Mouse (Mus musculus): ENCODE measurements around the gene Ccl26. TPM values are rescaled to one million over a fixed set of nuclear protein-coding genes. Genes with fewer than 3 reads are reported as not detected.

Ccl26 gene
- polyA plus RNA-seq, 1 experiment from 2014 or later, result not detected

GRCm38 (mm10) chr5:135513131-135513530 is 50.2 kb downstream of the Ccl26 start:
- Histone ChIP-seq H3K4me2 (no peak overlapping the region), H3K27me3 (no peaks in the 10 kb centered on the region), H3K4me3 (no peak overlapping the region), H3K9me3 (replicated peaks) (no peaks in the 10 kb centered on the region; the same call in 1 of the 2 replicates), H3K36me3 (peaks cover 11% of the 10 kb centered on the region; the same call in 1 of the 2 replicates), H3K4me1 (replicated peaks) (no peaks in the 10 kb centered on the region), H3K27ac (no peak overlapping the region), H3K9ac (no peak overlapping the region)
- ATAC-seq (replicated peaks; ENCODE audit: insufficient number of reproducible peaks, insufficient read depth, low FRiP score, low read depth), result no peak
- 61% methylated on average over 4 of the region's 4 CpGs for WGBS

DNA sequence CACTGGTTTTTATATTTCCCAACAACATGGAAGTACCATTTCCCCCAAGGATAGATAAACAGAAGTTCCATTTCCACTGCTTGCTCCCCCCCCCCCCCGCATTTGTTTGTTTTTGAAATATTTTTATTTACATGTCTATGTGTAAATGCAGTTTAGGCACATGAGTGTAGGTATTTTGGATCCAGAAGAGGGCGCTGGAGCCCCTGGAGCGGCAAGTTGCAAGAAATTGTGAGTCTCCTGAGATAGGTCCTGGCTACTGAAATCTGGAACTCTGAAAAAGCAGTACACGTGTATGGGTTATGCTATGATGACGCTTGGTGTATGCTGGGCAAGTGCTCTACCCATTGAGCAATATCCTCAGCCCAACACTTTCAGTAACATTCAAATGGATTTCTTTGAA is 52.3 kb downstream of the Ccl26 start:
- no peak for ATAC-seq (replicated peaks; ENCODE audit: insufficient number of reproducible peaks, insufficient read depth, low FRiP score, low read depth)
- 56% methylated on average over 5 of the region's 5 CpGs for WGBS
- Histone ChIP-seq H3K9me3 (replicated peaks) (no peaks in the 10 kb centered on the region; the same call in 1 of the 2 replicates), H3K27ac (no peak overlapping the region), H3K4me2 (no peak overlapping the region), H3K4me3 (no peak overlapping the region), H3K4me1 (replicated peaks) (0 out of 2 replicates have a peak, but pooled peaks cover 5% of the 10 kb centered on the region), H3K27me3 (no peaks in the 10 kb centered on the region), H3K9ac (no peak overlapping the region), H3K36me3 (peaks cover 7% of the 10 kb centered on the region; the same call in 1 of the 2 replicates)

Other genes with a start within 250 kb of the Ccl26 start
- 0.15 TPM in 1 of 2 replicates, not detected in the other for gene Fkbp6, start 213.5 kb downstream of the Ccl26 start, polyA plus RNA-seq (2015; fragmentation: Nextera tagmentation; extraction: Ambion mirVana)
- gene Trim50, start 210.3 kb downstream of the Ccl26 start, polyA plus RNA-seq (2015; fragmentation: Nextera tagmentation; extraction: Ambion mirVana), result not detected in 2 replicates
- gene Nsun5, start 193.6 kb downstream of the Ccl26 start, polyA plus RNA-seq (2015; fragmentation: Nextera tagmentation; extraction: Ambion mirVana), result 19.6 and 23.7 TPM in 2 replicates
- 7.0 and 9.5 TPM in 2 replicates for gene Pom121, start 169.0 kb downstream of the Ccl26 start, polyA plus RNA-seq (2015; fragmentation: Nextera tagmentation; extraction: Ambion mirVana)
- 20.6 and 25.7 TPM in 2 replicates for gene Hip1, start 18.4 kb downstream of the Ccl26 start, polyA plus RNA-seq (2015; fragmentation: Nextera tagmentation; extraction: Ambion mirVana)
- 2.0 and 3.0 TPM in 2 replicates for gene Ccl24, start 9.5 kb upstream of the Ccl26 start, polyA plus RNA-seq (2015; fragmentation: Nextera tagmentation; extraction: Ambion mirVana)
- 27.8 and 32.7 TPM in 2 replicates for gene Rhbdd2, start 69.0 kb upstream of the Ccl26 start, polyA plus RNA-seq (2015; fragmentation: Nextera tagmentation; extraction: Ambion mirVana)
- gene Por, start 106.5 kb upstream of the Ccl26 start, polyA plus RNA-seq (2015; fragmentation: Nextera tagmentation; extraction: Ambion mirVana), result 45.0 and 57.2 TPM in 2 replicates
- 32.9 and 37.1 TPM in 2 replicates for gene Tmem120a, start 180.9 kb upstream of the Ccl26 start, polyA plus RNA-seq (2015; fragmentation: Nextera tagmentation; extraction: Ambion mirVana)
- 0.39 and 0.41 TPM in 2 replicates for gene Styxl1, start 214.8 kb upstream of the Ccl26 start, polyA plus RNA-seq (2015; fragmentation: Nextera tagmentation; extraction: Ambion mirVana)
- 1,014 and 1,128 TPM in 2 replicates for gene Mdh2, start 214.9 kb upstream of the Ccl26 start, polyA plus RNA-seq (2015; fragmentation: Nextera tagmentation; extraction: Ambion mirVana)
- gene Srrm3, start 243.3 kb upstream of the Ccl26 start, polyA plus RNA-seq (2015; fragmentation: Nextera tagmentation; extraction: Ambion mirVana), result 0.18 and 0.33 TPM in 2 replicates